Mouse (Mus musculus) kidney, adult 9 months (tissue): ENCODE results near the gene Col18a1.

Source experiments
- DNase-seq: peaks from one replicate; pipeline ENCODE4 v3.0.0; 2022

The Col18a1 gene

GRCm38 (mm10) chr10:77104327-77104726, 62.0 kb downstream of the Col18a1 start:
- DNase-seq = no peak

GRCm38 (mm10) chr10:77103689-77104088, 62.7 kb downstream of the Col18a1 start:
- DNase-seq = no peak

GRCm38 (mm10) chr10:77099777-77100176, 66.6 kb downstream of the Col18a1 start:
- no peak for DNase-seq

- DNase-seq = no peak
These were observed 67.7 kb downstream of the Col18a1 start for GRCm38 (mm10) chr10:77098619-77099018.

GRCm38 (mm10) chr10:77097890-77098200, 68.5 kb downstream of the Col18a1 start:
- no peak for DNase-seq

GRCm38 (mm10) chr10:77097006-77097889, 69.1 kb downstream of the Col18a1 start:
- DNase-seq = no peak

- no peak for DNase-seq
These were observed 70.7 kb downstream of the Col18a1 start for GRCm38 (mm10) chr10:77095666-77096065.

GRCm38 (mm10) chr10:77093817-77094216, 72.5 kb downstream of the Col18a1 start:
- DNase-seq = no peak

GRCm38 (mm10) chr10:77091538-77092097, 74.7 kb downstream of the Col18a1 start:
- peak; percentile 28 for DNase-seq

GRCm38 (mm10) chr10:77090063-77090462, 76.3 kb downstream of the Col18a1 start:
- DNase-seq = no peak

GRCm38 (mm10) chr10:77089336-77089735, 77.0 kb downstream of the Col18a1 start:
- DNase-seq = peak; percentile 41

GRCm38 (mm10) chr10:77084568-77084967, 81.8 kb downstream of the Col18a1 start:
- no peak for DNase-seq

GRCm38 (mm10) chr10:77082921-77083320, 83.4 kb downstream of the Col18a1 start:
- no peak for DNase-seq

- peak; percentile 89 for DNase-seq
These were observed 83.9 kb downstream of the Col18a1 start for GRCm38 (mm10) chr10:77082453-77082852.

- peak; percentile 90 for DNase-seq
These were observed 87.4 kb downstream of the Col18a1 start for GRCm38 (mm10) chr10:77078961-77079360.

- DNase-seq = peak; percentile 51
These were observed 87.9 kb downstream of the Col18a1 start for GRCm38 (mm10) chr10:77078456-77078855.

- DNase-seq = no peak
These were observed 91.9 kb downstream of the Col18a1 start for GRCm38 (mm10) chr10:77074276-77074974.

- DNase-seq = peak; percentile 81
These were observed 96.3 kb downstream of the Col18a1 start for GRCm38 (mm10) chr10:77070072-77070471.

- no peak for DNase-seq
These were observed 97.9 kb downstream of the Col18a1 start for GRCm38 (mm10) chr10:77068469-77068868.

GRCm38 (mm10) chr10:77064659-77065058, 101.7 kb downstream of the Col18a1 start:
- no peak for DNase-seq

- DNase-seq = no peak
These were observed 102.1 kb downstream of the Col18a1 start for GRCm38 (mm10) chr10:77064239-77064638.

- peak; percentile 36 for DNase-seq
These were observed 103.8 kb downstream of the Col18a1 start for GRCm38 (mm10) chr10:77062393-77063010.

- DNase-seq = no peak
These were observed 104.9 kb downstream of the Col18a1 start for GRCm38 (mm10) chr10:77061426-77061825.
